Mouse (Mus musculus): ENCODE results near the gene Lurap1. TPM values are rescaled to one million over a fixed set of nuclear protein-coding genes. Genes with fewer than 3 reads are reported as not detected.
A peak's percentile ranks its signal among the peaks of the same experiment; 100 is the strongest.

Gene Lurap1
- polyA plus RNA-seq (2012; rRNA removed) = 3.9 and 4.5 TPM in 2 replicates

DNA sequence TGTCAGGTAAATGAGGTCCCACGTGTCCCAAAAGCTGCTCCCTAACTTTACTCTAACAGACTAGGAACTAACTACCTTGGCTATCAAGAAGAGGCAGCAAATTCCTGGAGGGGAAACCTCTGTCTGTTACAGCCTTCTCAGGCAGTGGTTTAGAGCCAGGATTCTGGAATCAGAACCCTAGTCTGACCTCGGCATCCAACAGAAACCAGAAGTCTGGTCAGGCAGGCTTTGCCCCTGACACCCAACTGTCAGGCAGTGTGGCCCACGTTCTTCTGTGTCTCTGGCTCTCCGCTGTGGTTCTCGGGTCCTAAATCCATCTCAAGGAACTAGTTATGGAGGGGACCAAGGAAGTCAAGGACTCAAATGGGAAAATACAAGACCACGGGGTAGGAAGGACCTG lies at the start of gene Lurap1:
Lurap1 (minus strand) TSS at position 101 of the 400 bp plus-strand sequence.
- no peak for DNase-seq (ENCODE audit: low spot score)

DNA sequence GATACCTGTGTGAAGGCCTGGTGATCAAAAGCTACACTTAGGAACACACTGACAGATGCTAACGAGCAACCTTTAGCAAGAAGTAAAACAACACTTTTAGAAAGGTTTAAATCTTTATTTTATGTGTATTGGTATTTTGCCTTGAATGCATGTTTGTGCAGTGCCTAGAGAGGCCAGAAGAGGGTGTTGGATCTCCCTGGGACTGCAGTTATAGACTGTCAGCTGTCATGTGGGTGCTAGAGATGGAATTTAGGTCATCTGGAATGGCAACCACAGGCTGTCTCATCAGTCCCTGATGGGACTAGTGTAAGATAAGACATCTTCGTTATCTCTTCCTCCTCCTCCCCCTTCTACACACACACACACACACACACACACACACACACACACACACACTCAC lies 47.3 kb upstream of the Lurap1 start:
- DNase-seq (ENCODE audit: low spot score) = no peak

DNA sequence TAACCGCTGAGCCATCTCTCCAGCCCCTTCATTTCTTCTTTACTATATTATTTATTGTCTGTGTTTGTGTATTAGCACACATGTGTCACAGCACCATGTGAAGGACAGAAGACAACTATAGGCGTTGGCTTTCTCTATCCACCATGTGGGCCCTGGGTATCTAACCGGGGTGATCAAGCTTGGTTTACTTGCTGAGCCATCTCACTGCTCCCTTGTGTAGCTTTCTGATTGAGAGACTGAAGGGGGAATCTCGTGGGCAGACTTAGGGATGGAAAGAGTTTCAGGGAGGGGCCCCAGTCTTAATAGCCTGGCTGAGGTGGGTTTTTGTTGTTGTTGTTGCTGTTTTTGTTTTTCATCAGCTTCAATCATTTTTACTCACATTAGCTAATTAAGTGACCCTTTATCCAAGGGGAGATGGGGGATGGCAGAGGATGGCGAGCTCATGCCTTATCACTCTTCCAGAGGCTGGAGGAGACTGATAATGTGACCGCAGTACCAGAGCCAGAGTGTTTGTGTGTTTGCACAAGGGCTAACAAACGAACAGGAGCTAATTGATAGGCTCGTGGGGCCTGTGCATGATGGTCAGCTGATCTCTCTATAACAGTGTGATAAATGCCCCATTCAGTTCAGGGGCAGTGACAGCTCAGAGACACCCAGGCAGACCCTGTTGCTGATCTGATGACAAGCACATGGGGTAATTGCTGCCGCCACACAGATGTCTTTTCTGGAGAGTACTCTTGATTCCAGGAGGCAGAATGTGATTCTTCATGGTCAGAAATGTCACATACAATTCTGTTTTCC lies 42.6 kb upstream of the Lurap1 start:
- DNase-seq (ENCODE audit: low spot score) = no peak

DNA sequence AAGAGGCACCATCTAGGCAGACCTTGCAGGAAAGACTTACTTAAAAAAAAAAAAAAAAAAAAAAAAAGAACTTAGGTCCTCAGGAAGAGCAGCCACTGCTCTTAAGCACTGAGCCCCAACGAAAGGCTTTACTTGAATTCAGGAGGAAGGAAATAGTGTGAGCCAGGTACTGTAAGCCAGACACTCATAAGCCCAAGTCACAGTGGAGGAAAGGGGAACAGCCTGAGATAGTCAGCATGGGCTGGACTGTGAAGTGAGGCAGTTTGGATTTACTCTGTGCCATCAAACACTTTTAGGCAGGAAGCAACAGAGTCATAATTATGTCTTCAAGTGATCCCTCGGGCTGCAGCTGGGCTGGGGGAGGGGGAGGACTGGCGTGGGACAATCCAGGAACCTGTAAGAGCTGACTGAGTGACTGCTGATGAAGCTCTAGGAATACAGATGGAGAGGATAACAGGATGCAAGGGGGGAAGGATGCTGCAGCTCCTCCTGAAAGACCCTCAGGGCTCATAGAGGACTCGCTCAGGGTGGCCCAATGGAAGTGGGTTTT lies 41.2 kb upstream of the Lurap1 start:
- DNase-seq (ENCODE audit: low spot score) = no peak

DNA sequence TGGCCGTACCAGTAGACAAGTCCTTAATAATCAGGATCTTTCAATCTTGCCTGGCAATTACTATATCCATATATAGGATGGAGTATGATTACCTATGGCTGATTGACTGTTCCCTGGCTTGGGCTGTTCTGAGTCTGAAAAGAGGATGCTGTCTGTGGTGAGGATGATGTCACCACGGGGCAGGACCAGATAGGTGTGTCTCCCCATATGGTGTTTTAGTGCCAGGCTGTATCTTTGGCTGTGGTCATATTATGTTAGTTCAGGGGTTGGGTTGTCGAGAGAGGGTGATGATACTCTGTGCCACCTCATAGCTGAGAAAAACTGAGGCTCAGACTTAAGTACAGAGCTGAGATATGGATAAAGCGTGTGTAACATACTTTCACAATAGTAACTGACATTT lies 33.9 kb upstream of the Lurap1 start:
- DNase-seq (ENCODE audit: low spot score) = no peak

DNA sequence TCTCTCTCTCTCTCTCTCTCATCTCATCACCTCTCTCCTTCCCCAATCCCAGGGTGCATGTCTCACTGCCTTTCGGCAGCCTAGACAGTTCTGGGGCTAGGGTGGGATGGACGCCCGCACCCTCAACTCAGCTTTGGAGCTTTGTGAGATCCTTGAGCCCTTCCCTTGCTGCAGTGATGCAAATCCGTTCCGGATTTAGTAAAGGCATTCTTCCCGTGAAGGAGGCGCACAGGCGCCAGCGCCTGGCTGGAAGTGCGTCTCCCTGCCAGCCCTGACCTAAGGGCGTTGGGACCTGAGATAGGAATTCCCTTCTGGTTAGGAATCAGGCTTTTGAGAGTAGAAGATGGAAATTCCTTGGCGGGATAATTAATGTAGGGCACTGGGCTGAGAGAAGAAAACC lies 31.6 kb upstream of the Lurap1 start:
- no peak for DNase-seq (ENCODE audit: low spot score)

DNA sequence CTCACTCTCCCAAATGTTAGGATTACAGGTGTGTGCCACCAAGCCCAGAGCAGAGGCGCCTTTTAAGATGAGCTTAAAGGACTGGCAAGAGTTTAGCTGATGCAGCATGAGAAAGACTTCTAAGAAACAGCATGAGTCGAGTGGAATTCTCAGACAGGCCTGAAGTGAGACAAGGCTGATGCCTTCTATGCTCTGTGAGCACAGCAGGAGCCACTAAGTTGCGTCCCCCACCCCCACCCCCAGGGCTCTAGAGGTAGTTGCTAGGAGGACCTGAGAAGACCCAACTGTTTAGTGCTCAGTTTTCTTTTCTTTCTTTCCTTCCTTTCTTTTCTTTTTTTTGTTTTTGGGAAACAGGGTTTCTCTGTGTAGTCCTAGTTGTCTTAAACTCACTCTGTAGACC lies 30.9 kb upstream of the Lurap1 start:
- DNase-seq (ENCODE audit: low spot score) = no peak

DNA sequence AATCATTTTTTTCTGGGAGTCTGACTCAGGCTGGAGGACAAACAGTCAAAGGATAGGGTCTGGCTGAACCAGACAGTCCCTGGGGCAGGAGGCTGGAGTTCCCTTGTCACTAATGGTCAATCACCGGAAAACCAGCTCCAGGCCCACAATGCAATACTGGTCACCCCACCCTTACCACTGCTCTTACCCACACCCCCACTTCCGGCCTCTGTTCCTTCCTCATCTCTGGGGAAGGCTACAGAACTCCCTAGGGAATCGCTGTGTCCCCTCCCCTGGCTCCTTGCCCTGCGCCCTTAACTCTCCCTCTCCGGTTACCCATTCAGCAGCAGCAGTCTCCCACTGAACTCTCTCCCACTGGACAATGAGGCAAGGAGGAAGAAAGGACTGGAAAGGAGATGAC lies 26.0 kb upstream of the Lurap1 start:
- no peak for DNase-seq (ENCODE audit: low spot score)

DNA sequence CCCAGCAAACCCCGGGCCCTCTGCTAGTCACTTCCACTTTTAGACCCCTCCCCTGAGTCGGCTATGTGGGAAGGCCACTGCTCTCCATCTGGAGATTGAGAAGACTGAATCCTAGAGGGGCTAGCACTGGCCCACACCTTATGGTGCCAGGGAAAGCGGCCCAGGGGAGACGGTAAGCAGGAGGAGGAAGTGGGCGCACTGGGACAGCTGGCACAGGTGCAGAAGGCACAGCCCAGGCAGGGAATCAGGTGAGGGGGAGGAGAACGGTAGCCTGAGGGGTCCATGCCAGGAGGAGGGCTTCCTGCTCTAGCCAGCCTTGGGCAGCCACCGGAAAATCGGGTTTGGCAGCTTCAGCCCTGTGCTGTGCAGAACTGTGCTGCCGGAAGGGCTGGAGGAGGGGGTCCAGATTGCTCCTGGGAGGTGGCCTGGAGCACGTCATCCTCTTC lies 25.4 kb upstream of the Lurap1 start:
- peak; percentile 59 for DNase-seq (ENCODE audit: low spot score)

DNA sequence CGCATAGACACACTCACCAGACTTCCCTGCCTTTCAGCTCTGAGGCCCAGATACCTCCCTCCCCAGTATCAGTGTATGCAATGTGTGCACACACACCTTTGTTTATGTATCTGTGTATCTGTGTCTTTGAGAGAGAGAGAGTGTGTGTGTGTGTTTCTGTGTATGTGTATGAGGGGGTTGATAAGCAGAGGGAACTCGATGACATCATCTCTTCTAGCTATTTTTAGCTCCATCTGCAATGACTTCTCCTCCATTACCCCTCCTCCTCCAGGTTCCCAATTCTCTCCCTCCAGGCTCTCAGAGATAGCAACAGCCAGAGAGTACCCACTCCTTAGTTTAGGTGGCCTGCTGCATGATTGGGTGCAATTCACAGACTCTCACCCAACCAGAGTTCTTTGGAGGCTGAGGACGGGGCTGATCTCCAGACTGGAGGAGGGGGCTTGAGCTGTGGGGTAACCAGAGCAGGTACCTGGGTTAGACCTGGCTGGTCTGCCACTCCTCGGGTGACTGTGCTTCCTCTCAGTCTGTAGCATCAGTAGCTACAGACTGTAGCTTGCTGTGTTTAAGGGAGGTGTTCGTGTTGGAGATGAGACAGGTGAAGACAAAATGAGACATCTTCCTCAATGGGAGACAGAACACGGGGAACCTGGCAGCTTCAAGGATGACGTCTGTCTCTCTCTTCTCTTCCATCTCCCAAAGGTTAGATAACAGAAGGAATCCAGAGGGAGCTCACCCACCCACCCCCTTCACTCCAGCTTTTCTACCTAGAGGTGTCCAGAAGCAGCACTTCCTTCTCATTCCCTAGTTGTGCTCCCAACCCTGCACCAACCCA lies 24.8 kb upstream of the Lurap1 start:
- no peak for DNase-seq (ENCODE audit: low spot score)

DNA sequence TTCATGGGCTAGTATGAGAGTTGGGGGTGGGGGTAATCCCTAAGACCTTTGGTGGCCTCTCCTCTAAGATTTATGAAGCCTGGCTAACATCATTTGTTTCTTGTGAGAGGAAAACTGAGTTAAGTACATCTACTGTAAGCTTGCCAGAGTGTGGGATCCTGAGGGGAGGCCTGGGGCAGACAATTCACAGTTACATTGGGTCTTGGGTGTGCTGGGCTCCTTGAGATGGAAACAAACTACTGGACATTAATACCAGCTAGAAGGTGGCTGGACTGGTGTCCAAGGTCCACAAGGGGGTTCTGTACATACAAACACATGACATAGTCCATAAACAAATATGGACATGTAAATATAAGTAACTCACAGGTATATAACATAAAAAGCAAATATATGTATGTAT lies 24.0 kb upstream of the Lurap1 start:
- DNase-seq (ENCODE audit: low spot score) = no peak

DNA sequence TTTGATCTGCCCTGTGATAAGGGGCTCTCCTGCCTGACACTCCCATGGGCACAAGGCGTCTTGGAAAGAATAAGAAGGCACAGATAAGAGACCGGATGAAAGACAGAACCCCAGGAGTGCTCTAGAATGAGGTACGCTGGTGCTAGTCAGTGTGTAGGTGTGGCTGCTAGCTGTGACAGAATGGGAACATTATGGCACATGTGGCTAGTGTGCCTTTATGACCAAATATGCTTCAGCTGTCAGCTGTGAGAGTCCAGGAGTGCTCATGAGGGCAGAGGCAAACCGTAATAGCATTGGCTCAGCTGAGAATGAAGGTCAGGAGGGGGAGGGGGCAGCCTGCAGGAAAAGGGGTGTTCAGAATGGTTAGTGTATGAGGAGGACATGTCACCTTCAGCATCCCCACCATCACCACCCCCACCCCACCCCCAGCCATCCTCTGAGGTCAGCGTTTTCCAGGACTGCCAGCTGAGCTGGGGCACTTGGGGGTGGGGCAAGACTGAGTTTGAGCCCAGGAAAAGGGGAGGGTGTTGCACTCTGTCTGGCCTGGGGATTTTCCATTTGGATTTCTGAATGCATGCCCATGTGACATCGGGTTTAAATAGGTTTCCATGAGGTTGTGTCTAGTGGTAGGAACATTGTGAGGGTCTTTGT lies 23.5 kb upstream of the Lurap1 start:
- DNase-seq (ENCODE audit: low spot score) = no peak

DNA sequence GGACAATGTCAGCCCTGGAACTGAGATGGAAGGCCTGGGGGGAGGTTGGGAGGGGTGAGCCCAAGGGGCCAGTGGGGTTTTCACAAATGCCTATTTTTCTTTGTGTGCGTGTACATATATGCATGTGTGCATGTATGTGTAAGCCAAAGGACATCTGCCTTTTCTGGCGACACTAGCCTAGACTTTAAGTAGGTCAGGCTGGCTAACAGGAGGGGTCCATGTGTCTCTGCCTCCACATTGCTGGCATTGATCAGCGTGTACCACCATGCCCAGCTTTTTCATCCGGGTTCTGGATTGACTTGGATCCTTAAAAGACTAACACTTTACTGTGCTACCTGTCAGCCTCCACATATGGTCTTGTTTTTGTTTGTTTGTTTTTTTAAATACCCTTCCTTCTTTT lies 22.6 kb upstream of the Lurap1 start:
- DNase-seq (ENCODE audit: low spot score) = no peak

DNA sequence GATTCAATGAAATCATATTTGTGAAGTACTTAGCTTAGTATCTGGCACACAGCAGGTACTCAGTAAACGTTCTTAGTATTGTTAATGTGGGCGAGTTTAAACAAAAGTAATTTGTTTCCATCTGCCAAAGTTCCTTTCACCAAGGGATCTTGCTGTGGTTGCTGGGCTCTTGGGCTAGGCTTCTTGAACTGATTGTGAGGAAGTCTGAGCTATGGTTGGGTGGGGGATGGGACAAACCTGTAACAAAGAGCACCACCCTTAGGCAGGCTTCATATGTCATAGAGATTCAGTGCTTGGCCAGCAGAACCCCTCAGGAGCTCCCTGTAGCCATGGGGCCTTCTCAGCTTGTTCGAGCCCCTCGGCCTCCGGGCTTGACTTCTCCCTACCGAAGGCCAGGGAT lies 21.9 kb upstream of the Lurap1 start, which contains the start of the genes 1700042G07Rik and Gm49337:
1700042G07Rik (plus strand) TSS at position 301 of the 400 bp plus-strand sequence.
Gm49337 (plus strand) TSS at position 313 of the 400 bp plus-strand sequence.
- no peak for DNase-seq (ENCODE audit: low spot score)

DNA sequence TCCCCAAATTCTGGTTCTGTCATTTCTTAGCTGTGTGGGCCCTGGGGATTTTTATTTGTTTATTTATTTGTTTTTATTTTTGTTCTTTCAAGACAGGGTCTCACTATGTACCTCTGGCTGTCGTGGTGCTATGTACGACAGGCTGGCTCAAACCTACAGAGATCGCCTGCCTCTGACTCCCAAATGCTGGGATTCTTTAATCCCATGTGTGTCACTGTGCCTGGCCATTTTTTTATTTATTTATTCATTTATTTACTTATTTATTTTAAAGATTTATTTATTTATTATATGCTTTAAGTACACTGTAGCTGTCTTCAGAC lies 18.2 kb upstream of the Lurap1 start:
- no peak for DNase-seq (ENCODE audit: low spot score)

DNA sequence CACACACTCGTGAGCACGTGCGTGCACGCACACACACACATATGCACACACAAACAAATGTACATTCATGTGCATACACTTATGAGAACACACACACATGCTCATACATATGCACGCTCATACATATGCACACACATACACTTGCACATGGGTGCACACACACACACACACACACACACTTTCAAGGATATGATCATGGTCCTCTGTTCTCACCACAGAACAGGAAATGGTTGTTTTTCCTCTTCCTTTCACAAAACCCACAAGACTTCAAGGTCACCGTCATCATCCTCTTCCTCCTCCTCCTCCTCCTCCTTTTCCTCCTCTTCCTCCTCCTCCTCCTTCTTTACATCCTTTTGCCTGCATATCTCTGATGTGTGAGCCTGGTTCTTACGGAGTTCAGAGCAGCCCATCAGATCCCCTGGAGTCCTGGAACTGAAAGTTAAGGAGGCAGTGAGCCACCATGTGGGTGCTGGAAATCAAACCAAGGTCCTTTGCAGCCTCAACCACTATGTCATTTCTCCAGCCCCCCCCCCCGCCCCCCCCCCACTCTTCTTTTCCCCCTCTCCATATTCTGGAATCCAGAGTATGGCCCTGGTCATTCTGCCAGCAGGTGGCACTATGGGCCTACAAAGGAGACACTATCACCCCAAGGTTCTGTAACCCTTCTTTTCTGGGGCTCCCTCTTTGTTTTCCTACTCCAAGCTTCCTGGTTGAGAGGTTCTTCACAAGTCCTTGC lies 17.6 kb upstream of the Lurap1 start:
- DNase-seq (ENCODE audit: low spot score) = no peak

DNA sequence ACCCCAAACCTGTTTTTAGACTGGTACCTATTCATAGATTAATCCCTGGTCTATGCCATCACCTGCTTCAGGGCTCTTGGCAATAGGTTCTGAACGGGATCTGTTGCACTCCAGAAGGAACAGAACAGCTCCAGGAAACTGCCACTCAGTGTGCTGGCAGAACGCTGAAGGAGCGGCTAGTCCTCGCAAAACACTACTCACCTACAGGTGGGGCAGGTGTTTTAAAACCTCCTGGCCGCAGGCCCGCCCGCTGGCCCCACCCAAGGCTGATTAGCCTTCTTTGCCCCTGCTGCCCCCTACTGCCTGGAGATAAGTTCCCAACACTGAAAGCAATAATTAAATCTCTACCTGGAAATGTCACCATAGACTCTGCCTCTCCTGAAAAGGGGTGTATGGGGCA lies 16.3 kb upstream of the Lurap1 start, which contains the start of gene Tspan1:
Tspan1 (minus strand) TSS at position 198 of the 400 bp plus-strand sequence.
- no peak for DNase-seq (ENCODE audit: low spot score)

DNA sequence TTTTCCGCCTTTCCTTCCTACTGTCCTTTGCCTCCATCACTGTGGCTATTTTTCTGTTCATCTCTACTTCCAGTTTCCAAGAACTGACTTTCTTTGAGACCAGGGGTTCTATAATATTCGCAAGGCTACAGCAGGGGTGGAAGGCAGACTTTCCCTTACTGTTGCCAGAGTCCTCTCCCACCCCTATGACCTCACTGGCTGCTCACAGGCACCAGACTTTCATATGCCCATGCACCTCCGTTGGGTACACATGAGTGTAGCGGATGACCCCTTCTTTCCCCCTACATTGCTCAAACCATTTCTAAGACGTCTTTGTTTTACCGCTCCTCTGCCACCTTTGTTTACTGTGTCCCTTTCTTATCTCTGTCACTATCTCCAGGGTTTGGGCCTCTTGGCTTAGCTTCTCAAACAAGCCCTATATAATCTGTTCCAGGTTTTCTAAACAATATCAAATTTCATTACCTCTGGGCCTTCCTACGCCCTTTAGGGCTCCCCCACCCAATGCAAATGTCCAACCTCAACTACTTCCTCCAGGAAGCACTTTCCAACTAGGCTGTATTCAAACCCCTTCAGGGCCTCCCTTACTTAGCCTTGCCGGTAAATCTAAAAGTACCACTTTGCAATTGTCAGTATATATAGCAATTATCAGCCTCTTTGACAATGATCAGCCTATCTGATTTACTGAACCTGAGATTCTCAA lies 14.7 kb upstream of the Lurap1 start:
- DNase-seq (ENCODE audit: low spot score) = no peak

DNA sequence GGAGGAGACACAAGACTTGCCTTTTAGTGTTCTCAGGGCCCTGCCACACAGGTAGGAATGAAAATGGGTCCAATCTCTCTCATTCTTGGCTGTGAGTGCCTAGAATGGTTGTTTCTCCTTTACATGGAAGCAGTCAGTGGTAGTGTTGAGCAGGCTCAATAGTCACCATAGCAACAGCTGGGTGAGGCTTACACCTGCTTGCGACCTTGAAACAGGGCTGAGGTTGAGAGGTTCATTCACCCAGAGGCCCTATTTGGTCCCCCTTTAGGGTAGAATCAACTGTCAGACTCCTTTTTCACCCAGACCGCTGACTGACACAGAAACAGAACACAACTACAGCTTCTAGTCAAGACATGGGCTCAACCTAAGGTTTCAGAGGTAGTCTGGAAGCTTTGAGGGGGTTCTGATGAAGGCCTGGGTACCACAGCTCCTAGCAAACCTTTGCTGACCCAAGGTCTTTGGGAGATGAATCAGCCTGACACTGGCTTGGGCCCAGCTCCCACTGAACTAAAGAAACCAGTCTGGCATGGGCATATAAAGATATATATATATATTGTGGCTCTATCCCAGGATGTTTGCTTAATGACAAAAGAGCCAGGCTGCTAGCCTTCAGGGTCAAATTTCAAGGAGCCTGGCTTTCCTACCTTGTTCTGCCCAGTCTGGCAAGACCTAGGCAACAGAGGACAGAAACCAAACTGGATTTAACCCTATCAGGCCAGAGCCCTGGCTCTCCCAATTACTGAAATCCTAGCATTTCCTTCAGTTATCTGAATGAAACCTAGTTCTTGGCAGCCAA lies 13.8 kb upstream of the Lurap1 start:
- DNase-seq (ENCODE audit: low spot score) = no peak

DNA sequence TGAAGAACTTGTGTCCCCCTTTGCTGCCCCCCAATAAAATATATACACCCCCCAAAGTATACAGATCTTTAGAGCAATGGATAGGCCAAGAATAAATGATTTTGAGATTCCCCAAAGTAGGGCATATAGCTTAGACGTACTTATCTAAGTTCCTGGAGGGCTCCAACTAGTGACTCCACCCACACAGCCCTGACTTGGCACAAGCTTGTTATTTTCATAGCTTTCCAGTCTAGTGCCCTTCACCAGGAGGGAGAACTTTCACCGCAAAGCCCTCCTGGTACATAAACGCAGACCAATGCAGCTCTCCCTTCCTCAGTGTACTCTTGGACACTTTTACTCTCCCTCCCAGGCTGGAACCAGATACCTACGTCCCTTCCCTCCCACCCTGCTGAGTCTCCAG lies 11.0 kb upstream of the Lurap1 start:
- DNase-seq (ENCODE audit: low spot score) = no peak

All from urinary bladder, adult 2 months (tissue).